Mouse (Mus musculus) ES-Bruce4 (cell line): ENCODE data around the gene Mllt3. TPM values are rescaled to one million over a fixed set of nuclear protein-coding genes. Genes with fewer than 3 reads are reported as not detected.

ENCODE experiments used
- H3K27ac ChIP-seq: 2 replicates; pipeline ENCODE4 v1.5.1; 2012; ENCODE audit warnings: low read length, inconsistent platforms; ENCODE audit not compliant: insufficient read depth
- H3K27me3 ChIP-seq: 2 replicates; pipeline ENCODE4 v1.6.1; 2012; ENCODE audit warnings: mild to moderate bottlenecking, low read length, inconsistent platforms; ENCODE audit not compliant: control insufficient read depth, poor library complexity, insufficient read depth, severe bottlenecking
- H3K36me3 ChIP-seq: 2 replicates; pipeline ENCODE4 v1.6.1; 2012; ENCODE audit warnings: inconsistent platforms, mild to moderate bottlenecking, low read length, moderate library complexity; ENCODE audit not compliant: control insufficient read depth, poor library complexity, insufficient read depth, severe bottlenecking
- H3K4me1 ChIP-seq: one replicate; pipeline ENCODE4 v1.8.1; 2011; ENCODE audit warnings: low read length; ENCODE audit not compliant: control insufficient read depth, insufficient read depth
- H3K4me3 ChIP-seq: 2 replicates; pipeline ENCODE4 v1.5.1; 2011; ENCODE audit warnings: low read depth, mild to moderate bottlenecking, low read length
- H3K9ac ChIP-seq: 2 replicates; pipeline ENCODE4 v1.6.1; 2012; ENCODE audit warnings: low read depth, mild to moderate bottlenecking, inconsistent platforms; ENCODE audit not compliant: poor library complexity, severe bottlenecking
- H3K9me3 ChIP-seq: replicated peaks from 2 replicates; pipeline ENCODE4 v1.6.1; 2012; ENCODE audit warnings: mild to moderate bottlenecking, low read length, inconsistent platforms; ENCODE audit not compliant: control insufficient read depth, poor library complexity, insufficient read depth, severe bottlenecking
- CTCF ChIP-seq: IDR thresholded peaks from one replicate; pipeline ENCODE4 v1.8.1; 2011; ENCODE audit warnings: low read depth, low read length
- EP300 ChIP-seq: IDR thresholded peaks from 2 replicates; pipeline ENCODE4 v1.6.1; 2011; ENCODE audit warnings: low read depth, low read length; ENCODE audit not compliant: insufficient read depth
- POLR2A ChIP-seq: IDR thresholded peaks from one replicate; pipeline ENCODE4 v1.8.1; 2011; ENCODE audit warnings: low read length; ENCODE audit not compliant: insufficient read depth
- polyA plus RNA-seq: library from polyadenylated mRNA; stranded (reverse); fragments of >200 nt; gene quantifications from 2 replicates; pipeline ENCODE4 v1.2.4, GENCODE M21; 2011; ENCODE audit warnings: low read depth; ENCODE audit not compliant: missing spikeins, insufficient read depth, insufficient read length

Gene Mllt3
- polyA plus RNA-seq, 1 experiment: 19.2 TPM

GRCm38 (mm10) chr4:87819182-87819581 lies 214.0 kb downstream of the Mllt3 start:
- H3K27me3 ChIP-seq: no peaks in the 10 kb centered on the region
- H3K36me3 ChIP-seq: no peaks in the 10 kb centered on the region
- TF ChIP-seq POLR2A (no peak), CTCF (no peak), EP300 (no peak)
- no peak overlapping the region for H3K4me3 ChIP-seq
- H3K9ac ChIP-seq: no peak overlapping the region
- no peak overlapping the region for H3K27ac ChIP-seq
- no peaks in the 10 kb centered on the region for H3K4me1 ChIP-seq
- no peaks in the 10 kb centered on the region for H3K9me3 ChIP-seq

DNA sequence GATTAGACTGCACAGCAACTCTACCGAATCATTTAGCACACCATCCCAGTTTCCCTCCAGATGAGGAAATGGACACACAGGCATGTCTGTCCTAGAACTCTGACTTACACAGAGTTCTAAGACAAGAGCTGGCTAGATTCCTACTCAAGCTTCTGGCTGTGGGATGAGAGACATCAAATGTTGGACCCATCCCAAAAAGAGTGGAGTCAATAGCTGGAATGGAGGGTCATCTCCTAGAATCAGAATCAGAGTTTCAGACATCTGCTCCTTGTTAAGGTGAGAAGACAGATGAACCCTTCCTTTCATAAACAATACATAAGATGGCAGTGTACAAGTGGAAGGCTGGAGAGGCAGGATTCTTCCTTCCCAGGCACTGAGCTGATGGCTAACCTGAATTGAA lies 214.9 kb downstream of the Mllt3 start:
- Histone ChIP-seq H3K9ac (no peak overlapping the region), H3K4me1 (no peaks in the 10 kb centered on the region), H3K36me3 (no peaks in the 10 kb centered on the region), H3K27me3 (no peaks in the 10 kb centered on the region), H3K27ac (no peak overlapping the region), H3K4me3 (no peak overlapping the region), H3K9me3 (no peaks in the 10 kb centered on the region)
- TF ChIP-seq POLR2A (no peak), EP300 (no peak), CTCF (no peak)

DNA sequence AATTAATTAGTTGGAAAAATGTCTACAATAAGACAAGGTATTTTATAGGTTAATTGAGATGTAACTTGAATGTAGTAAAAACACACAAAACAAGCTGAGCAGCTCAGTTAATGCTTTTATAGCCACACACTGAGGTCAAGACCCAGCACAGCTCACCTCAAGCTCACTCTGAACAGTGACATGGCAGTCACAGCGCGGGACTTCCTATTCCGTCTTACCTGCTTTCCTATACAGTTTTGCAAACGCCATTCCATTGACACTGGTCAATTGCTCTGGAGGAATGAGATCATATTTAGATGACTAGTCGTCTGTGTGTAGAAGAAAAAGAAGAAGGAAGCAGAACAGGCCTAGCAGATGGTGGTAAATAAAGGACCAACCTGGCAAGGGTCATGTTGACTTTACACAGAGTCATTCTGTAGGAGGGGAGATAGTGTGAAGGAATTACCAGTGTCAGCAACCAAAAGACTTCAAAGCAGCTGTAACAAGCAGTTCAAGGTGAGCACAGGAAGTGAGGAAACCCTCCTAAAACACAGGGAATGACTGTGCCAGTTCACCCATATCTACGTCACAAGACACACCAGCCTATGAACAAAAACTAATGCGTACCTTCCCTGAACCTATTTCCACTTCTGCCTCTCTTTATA lies 217.6 kb downstream of the Mllt3 start:
- TF ChIP-seq CTCF (no peak), POLR2A (no peak), EP300 (no peak)
- H3K27me3 ChIP-seq: no peaks in the 10 kb centered on the region
- no peaks in the 10 kb centered on the region for H3K9me3 ChIP-seq
- H3K27ac ChIP-seq: no peak overlapping the region
- no peak overlapping the region for H3K4me3 ChIP-seq
- no peaks in the 10 kb centered on the region for H3K4me1 ChIP-seq
- H3K36me3 ChIP-seq: no peaks in the 10 kb centered on the region
- no peak overlapping the region for H3K9ac ChIP-seq

- H3K9me3 ChIP-seq: no peaks in the 10 kb centered on the region
- no peak for TF ChIP-seq POLR2A
- TF ChIP-seq EP300: no peak
- TF ChIP-seq CTCF: no peak
- no peaks in the 10 kb centered on the region for H3K36me3 ChIP-seq
- no peak overlapping the region for H3K9ac ChIP-seq
- H3K4me1 ChIP-seq: no peaks in the 10 kb centered on the region
- H3K27me3 ChIP-seq: no peaks in the 10 kb centered on the region
- no peak overlapping the region for H3K27ac ChIP-seq
- H3K4me3 ChIP-seq: no peak overlapping the region
Measured at GRCm38 (mm10) chr4:87811899-87812298, 221.3 kb downstream of the Mllt3 start.

- Histone ChIP-seq H3K4me3 (no peak overlapping the region), H3K36me3 (no peaks in the 10 kb centered on the region), H3K9me3 (no peaks in the 10 kb centered on the region), H3K9ac (no peak overlapping the region), H3K27me3 (no peaks in the 10 kb centered on the region), H3K27ac (no peak overlapping the region), H3K4me1 (no peaks in the 10 kb centered on the region)
- TF ChIP-seq EP300 (no peak), CTCF (no peak), POLR2A (no peak)
Measured at GRCm38 (mm10) chr4:87806196-87806987, 226.8 kb downstream of the Mllt3 start.

GRCm38 (mm10) chr4:87804576-87804975 lies 228.6 kb downstream of the Mllt3 start:
- Histone ChIP-seq H3K27me3 (no peaks in the 10 kb centered on the region), H3K27ac (no peak overlapping the region), H3K4me1 (no peaks in the 10 kb centered on the region), H3K9ac (no peak overlapping the region), H3K36me3 (no peaks in the 10 kb centered on the region), H3K4me3 (no peak overlapping the region), H3K9me3 (no peaks in the 10 kb centered on the region)
- TF ChIP-seq EP300 (no peak), POLR2A (no peak), CTCF (no peak)
